Mouse (Mus musculus) heart, postnatal 0 days (tissue): ENCODE measurements at regions not wholly inside any gene's neighbourhood (a gene's known extent, or its start where the extent isn't known, plus 50 kb on each side); places are given as distances from the start of the nearest gene placed in this dataset.

Source experiments
- CTCF ChIP-seq: IDR thresholded peaks from 2 replicates; pipeline ENCODE4 v1.5.1; 2016; ENCODE audit warnings: antibody characterized with exemption, control low read depth, low read depth
- EP300 ChIP-seq: IDR thresholded peaks from 2 replicates; pipeline ENCODE4 v1.6.1; 2016; ENCODE audit warnings: antibody characterized with exemption, low read depth

- TF ChIP-seq CTCF (no peak), EP300 (no peak)
Measured at GRCm38 (mm10) chr3:52198751-52199738, 69.1 kb upstream of the Foxo1 start.
